Mouse (Mus musculus): Measurements from ENCODE around the gene B4galt3.

- TF ChIP-seq CTCF (IDR thresholded peaks at IDR 0.05; ENCODE audit: low read depth, low read length) (no peak), EP300 (IDR thresholded peaks at IDR 0.05; ENCODE audit: insufficient read depth, low read depth, low read length) (peak; percentile 8; the same call in 1 of the 2 replicates), POLR2A (IDR thresholded peaks at IDR 0.05; ENCODE audit: insufficient read depth, low read length) (no peak)
Observed at GRCm38 (mm10) chr1:171270573-171270900, 409 bp downstream of the B4galt3 start.
